Mouse (Mus musculus) stomach, postnatal 0 days (tissue): ENCODE results near the gene Dimt1.

Experiments used
- CTCF ChIP-seq: IDR thresholded peaks from 2 replicates; pipeline ENCODE4 v1.5.1; 2016; ENCODE audit warnings: antibody characterized with exemption, low read depth, mild to moderate bottlenecking, moderate library complexity
- EP300 ChIP-seq: optimal IDR thresholded peaks from 2 replicates; pipeline ENCODE3; 2016; ENCODE audit warnings: antibody characterized with exemption

- no peak for TF ChIP-seq EP300
- no peak for TF ChIP-seq CTCF
Observed at GRCm38 (mm10) chr13:106910096-106910495, 36.8 kb upstream of the Dimt1 start.
